Mouse (Mus musculus) forebrain, postnatal 0 days (tissue): Measurements from ENCODE around the gene Slco2b1. TPM values are rescaled to one million over a fixed set of nuclear protein-coding genes. Genes with fewer than 3 reads are reported as not detected.

Source experiments
- ATAC-seq: fragments of 200-750 bp; cut with Nextera tagmentation; 2 replicates; pipeline ENCODE4 v1.8.0; 2017; ENCODE audit warnings: mild to moderate bottlenecking, moderate library complexity
- DNase-seq: peaks from one replicate; pipeline ENCODE4 v3.0.0-alpha.2; 2015
- H3K27ac ChIP-seq: fragments of 300-500 bp; sonication (generic); 2 replicates; pipeline ENCODE4 v1.5.1; 2014; ENCODE audit warnings: low read depth, mild to moderate bottlenecking, antibody characterized with exemption, low read length, moderate library complexity, mixed read lengths
- H3K27me3 ChIP-seq: fragments of 300-500 bp; sonication (generic); 2 replicates; pipeline ENCODE4 v1.6.1; 2014; ENCODE audit warnings: mild to moderate bottlenecking, low read length, mixed read lengths; ENCODE audit not compliant: insufficient read depth
- H3K36me3 ChIP-seq: fragments of 300-500 bp; sonication (generic); 2 replicates; pipeline ENCODE4 v1.6.1; 2014; ENCODE audit warnings: mild to moderate bottlenecking, moderate library complexity; ENCODE audit not compliant: insufficient read depth
- H3K4me1 ChIP-seq: fragments of 300-500 bp; sonication (generic); 2 replicates; pipeline ENCODE4 v1.6.1; 2014; ENCODE audit warnings: antibody characterized with exemption; ENCODE audit not compliant: insufficient read depth
- H3K4me2 ChIP-seq: fragments of 300-500 bp; sonication (generic); 2 replicates; pipeline ENCODE4 v1.6.1; 2014; ENCODE audit warnings: low read depth, mild to moderate bottlenecking, moderate library complexity
- H3K4me3 ChIP-seq: fragments of 300-500 bp; sonication (generic); 2 replicates; pipeline ENCODE4 v1.5.1; 2014; ENCODE audit warnings: low read depth, low read length, mixed read lengths
- H3K9ac ChIP-seq: fragments of 300-500 bp; sonication (generic); 2 replicates; pipeline ENCODE4 v1.6.1; 2014; ENCODE audit warnings: mild to moderate bottlenecking
- H3K9me3 ChIP-seq: fragments of 300-500 bp; sonication (generic); 2 replicates; pipeline ENCODE4 v1.6.1; 2016; ENCODE audit warnings: low read length
- CTCF ChIP-seq: sonication (generic); IDR thresholded peaks from 2 replicates; pipeline ENCODE4 v1.5.1; 2016; ENCODE audit warnings: antibody characterized with exemption, control low read depth, low read depth
- WGBS: fragments of 180-500 bp; shearing (Covaris S2); extraction: QIAGEN DNeasy Blood & Tissue Kit; methylation state at CpG from one replicate; pipeline ENCODE4 v1.1.7; 2014; 5-methylcytosine and 5-hydroxymethylcytosine counted together
- polyA plus RNA-seq: library from polyadenylated mRNA; unstranded; fragments of >200 nt; fragmentation: Nextera tagmentation; extraction: Ambion mirVana; gene quantifications from 2 replicates; pipeline ENCODE4 v1.2.1, GENCODE M21; 2015
- total RNA-seq: library from RNA; depleted of rRNA; stranded (reverse); fragments of >200 nt; gene quantifications from 2 replicates; pipeline ENCODE4 v1.2.3, GENCODE M21; 2014

Gene Slco2b1
- total and polyA plus RNA-seq, 2 experiments from 2014 or later = 6.7 to 10.9 TPM

- no peaks in the 10 kb centered on the region for H3K27me3 ChIP-seq
- no peak overlapping the region for H3K4me2 ChIP-seq
- no peaks in the 10 kb centered on the region for H3K36me3 ChIP-seq
- TF ChIP-seq CTCF = no peak
- no peaks in the 10 kb centered on the region for H3K4me1 ChIP-seq
- H3K27ac ChIP-seq = no peak overlapping the region
- no peaks in the 10 kb centered on the region for H3K9me3 ChIP-seq
- H3K9ac ChIP-seq = no peak overlapping the region
- no peak overlapping the region for H3K4me3 ChIP-seq
- ATAC-seq = no peak
- DNase-seq = no peak
- 81% methylated on average over 8 of the region's 8 CpGs for WGBS
Observed at GRCm38 (mm10) chr7:99673188-99673587, 38.0 kb downstream of the Slco2b1 start.

DNA sequence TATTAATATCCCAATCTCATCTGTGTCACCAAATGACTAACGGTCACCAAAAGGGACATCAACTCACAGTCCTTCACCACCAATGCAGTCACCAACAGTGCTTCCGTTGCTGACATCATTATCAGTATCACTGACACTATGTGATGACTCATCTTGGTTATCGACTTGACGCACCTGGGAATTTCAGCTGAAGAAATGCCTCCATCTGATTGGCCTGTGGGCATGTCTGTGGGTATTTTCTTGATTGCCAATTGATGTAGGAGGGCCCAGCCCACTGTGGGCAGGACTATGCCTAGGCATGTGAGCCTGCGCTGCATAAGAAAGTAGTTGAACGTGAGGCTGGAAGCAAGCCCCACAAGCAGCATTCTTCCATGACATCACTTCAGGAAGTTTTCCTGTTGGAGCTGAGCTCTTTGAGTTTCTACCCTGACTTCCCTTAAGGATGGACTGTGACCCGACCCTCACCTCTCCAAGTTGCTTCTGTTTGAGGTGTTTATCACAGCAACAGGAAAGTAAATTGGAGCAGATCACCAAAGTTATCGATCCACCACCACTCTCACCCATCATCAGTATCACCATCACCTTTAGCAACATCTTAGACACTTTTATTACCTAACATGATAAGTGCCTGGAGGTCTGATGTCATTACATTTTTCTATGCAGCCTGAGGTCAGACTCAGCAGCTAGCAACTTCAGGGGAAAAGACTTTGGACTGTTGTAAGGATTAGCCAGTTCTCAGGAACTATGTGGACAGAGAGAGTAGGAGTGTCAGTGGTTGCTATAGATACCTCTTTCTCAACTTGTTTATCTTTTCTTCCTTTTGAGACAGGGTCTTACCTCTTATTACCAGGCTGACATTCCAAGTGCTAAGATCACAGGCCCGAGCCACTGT, 39.4 kb downstream of the Slco2b1 start:
- TF ChIP-seq CTCF = no peak
- no peaks in the 10 kb centered on the region for H3K36me3 ChIP-seq
- 86% methylated on average over 9 of the region's 9 CpGs for WGBS
- no peak overlapping the region for H3K27ac ChIP-seq
- no peak overlapping the region for H3K4me3 ChIP-seq
- no peaks in the 10 kb centered on the region for H3K9me3 ChIP-seq
- H3K4me2 ChIP-seq = no peak overlapping the region
- ATAC-seq = no peak
- H3K27me3 ChIP-seq = no peaks in the 10 kb centered on the region
- DNase-seq = no peak
- no peaks in the 10 kb centered on the region for H3K4me1 ChIP-seq
- H3K9ac ChIP-seq = no peak overlapping the region

DNA sequence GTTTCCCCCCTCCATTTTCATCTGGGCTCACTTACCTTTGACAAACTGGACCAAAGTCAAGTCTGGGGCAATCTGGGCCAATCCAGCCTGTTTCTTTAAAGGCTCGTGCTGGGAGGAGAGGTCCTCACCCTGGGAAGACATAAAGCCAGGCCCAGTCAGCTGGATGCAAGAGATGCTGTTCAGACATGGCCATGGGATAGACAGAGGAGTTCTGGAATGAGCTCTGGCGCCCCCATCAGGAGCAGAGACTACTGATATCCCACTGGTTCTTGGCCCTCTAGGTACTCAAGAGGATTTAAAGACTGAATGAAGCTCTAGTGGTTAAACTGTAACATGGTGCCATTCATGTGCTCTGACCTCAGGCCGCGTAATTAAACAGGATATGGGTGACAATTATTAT, 40.2 kb downstream of the Slco2b1 start:
- 78% methylated on average over 4 of the region's 4 CpGs for WGBS
- 0 out of 2 replicates have a peak, but pooled peaks have one; percentile 4 for TF ChIP-seq CTCF

DNA sequence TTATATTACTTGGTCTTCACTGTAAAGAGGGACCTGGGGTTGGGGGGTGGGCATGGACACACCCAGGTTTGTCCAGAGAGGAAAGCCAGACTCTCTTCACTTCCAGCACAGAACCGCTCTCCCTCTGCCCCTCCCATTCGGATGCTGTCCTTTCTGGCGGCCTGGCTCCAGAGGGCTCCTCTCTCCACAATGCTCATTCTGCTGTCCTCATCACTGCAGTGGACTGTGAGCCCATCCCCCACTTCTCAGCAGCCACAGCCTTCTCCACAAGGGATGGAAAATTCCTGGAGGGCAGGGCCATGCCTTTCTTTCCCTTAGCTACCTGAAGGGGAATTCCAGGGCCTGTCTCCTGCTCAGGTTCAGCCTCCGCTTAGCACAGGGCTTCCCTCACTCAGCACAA, 42.3 kb downstream of the Slco2b1 start:
- Histone ChIP-seq H3K4me2 (no peak overlapping the region), H3K9me3 (no peaks in the 10 kb centered on the region), H3K27me3 (no peaks in the 10 kb centered on the region), H3K4me1 (no peaks in the 10 kb centered on the region), H3K4me3 (no peak overlapping the region), H3K36me3 (no peaks in the 10 kb centered on the region), H3K27ac (no peak overlapping the region), H3K9ac (no peak overlapping the region)
- no peak for TF ChIP-seq CTCF
- WGBS = 39% methylated on average over 4 of the region's 4 CpGs
- DNase-seq (no peak), ATAC-seq (no peak)

More for the DNA sequence above, 40.2 kb downstream of the Slco2b1 start:
- ATAC-seq (no peak), DNase-seq (no peak)
- Histone ChIP-seq H3K4me3 (no peak overlapping the region), H3K36me3 (no peaks in the 10 kb centered on the region), H3K27me3 (no peaks in the 10 kb centered on the region), H3K4me2 (no peak overlapping the region), H3K9ac (no peak overlapping the region), H3K4me1 (no peaks in the 10 kb centered on the region), H3K27ac (no peak overlapping the region), H3K9me3 (no peaks in the 10 kb centered on the region)

DNA sequence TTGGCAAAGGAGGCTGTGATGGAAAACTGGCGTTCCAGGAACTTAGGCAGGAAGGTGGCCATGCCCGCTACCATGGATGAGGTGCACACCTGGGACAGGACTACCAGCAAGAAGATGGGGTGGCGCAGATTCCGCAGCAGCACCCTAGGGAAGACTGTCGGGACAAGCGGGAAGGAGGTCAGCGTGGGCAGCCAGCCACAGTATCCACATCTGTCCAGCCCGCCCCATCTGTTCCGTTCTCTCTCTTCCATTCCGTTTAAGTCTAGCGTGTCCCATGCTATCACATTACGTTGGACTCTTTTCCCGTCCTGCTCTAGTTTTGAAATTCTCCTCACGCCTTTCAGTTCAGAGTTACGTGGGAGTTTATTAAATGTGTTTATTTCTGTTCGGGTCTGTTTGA, 44.0 kb downstream of the Slco2b1 start:
- TF ChIP-seq CTCF = no peak

GRCm38 (mm10) chr7:99665731-99666452, 45.2 kb downstream of the Slco2b1 start:
- Histone ChIP-seq H3K27ac (no peak overlapping the region), H3K4me1 (no peaks in the 10 kb centered on the region), H3K9ac (no peak overlapping the region), H3K9me3 (no peaks in the 10 kb centered on the region), H3K4me2 (no peak overlapping the region), H3K36me3 (no peaks in the 10 kb centered on the region), H3K27me3 (no peaks in the 10 kb centered on the region), H3K4me3 (no peak overlapping the region)
- DNase-seq (no peak), ATAC-seq (no peak)
- 90% methylated on average over 10 of the region's 10 CpGs for WGBS
- no peak for TF ChIP-seq CTCF

More for the DNA sequence above, 44.0 kb downstream of the Slco2b1 start:
- Histone ChIP-seq H3K4me3 (no peak overlapping the region), H3K9me3 (no peaks in the 10 kb centered on the region), H3K4me2 (no peak overlapping the region), H3K27ac (no peak overlapping the region), H3K36me3 (no peaks in the 10 kb centered on the region), H3K9ac (no peak overlapping the region), H3K27me3 (no peaks in the 10 kb centered on the region), H3K4me1 (no peaks in the 10 kb centered on the region)
- ATAC-seq = no peak
- DNase-seq = no peak
- 89% methylated on average over 16 of the region's 16 CpGs for WGBS
